Mouse (Mus musculus) cerebellum, adult 11-12 months (tissue): ENCODE data around the gene Arrdc5.
A peak's percentile ranks its signal among the peaks of the same experiment; 100 is the strongest.
"Not testable (repeated sequence)": the region's sequence is repeated elsewhere in the genome, so short reads cannot be mapped to it uniquely, and the experiment has no call there.

Source experiments
- DNase-seq: peaks from one replicate; pipeline ENCODE4 v3.0.0; 2022

The Arrdc5 gene

DNA sequence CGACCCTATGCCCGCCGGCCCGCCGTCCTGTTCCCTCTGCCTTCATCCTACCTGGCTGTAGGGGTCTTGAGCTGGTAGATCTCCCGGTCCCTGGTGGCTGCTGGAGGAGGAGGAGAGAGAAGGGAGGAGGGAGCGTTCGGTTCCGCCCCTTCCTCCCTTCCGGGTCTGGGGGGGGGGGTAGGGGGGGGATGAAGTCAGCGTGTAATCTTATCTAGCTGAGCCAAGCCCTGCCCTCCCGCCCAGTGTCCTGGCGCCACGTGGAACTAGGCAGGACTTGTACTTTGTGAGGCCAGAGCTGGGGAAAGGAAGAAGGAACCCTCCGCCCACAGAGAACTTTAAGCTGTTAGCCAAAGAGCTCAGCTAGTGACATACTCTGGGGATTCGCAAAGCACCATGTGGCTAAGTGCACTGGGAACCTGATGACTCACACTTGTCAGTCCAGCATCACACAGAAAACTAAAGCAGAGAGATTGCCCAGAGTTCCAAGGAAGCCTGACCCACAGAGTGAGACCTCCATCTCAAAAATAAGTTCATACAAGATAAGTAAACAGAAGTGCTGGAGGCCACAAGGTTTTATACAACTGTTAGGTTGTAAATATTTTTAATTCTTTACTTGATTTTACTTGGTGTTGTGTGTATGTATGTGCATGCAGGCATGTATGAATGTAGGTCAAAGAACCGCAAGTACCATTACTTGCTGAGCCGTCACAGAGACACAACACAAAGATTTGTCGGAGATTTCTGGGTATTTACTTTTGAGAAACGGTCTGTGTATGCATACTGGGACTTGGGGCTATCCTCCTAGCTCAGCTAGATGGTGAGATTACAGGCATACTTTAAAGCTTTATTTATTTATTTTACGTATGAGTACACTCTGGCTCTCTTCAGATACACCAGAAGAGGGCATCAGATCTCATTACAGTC lies 23.2 kb downstream of the Arrdc5 start, which contains the start of gene Ticam1:
Ticam1 (minus strand) TSS at position 144 of the 924 bp plus-strand sequence.
- DNase-seq: peak; percentile 78

DNA sequence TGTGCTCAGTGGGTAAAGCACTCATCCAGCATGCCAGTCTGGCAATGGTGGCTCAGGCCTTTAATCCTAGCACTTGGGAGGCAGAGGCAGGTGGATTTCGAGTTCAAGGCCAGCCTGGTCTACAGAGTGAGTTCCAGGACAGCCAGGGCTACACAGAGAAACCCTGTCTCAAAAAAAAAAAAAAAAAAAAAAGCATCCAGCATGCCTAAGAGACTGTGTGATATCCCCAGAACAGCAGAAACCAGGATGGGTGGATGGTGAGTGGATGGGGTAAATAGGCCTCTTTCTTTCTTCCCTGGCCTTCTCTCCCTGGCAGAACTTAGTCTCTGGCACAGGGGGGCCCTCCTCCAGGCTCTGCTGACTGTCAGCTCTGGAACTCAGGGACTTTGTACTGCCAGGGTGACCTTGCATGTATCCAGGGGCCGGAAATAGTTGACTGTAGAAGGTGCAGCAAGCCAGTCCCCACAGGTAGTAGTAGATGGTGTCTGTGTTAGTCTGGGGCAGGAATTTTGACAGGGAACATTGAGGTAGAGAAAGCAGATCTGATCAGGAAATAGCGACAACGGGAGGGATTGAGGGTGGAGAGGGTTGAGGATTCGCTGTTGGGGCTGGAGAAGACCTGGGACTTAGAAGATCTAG lies 24.1 kb downstream of the Arrdc5 start:
- peak; percentile 42 for DNase-seq

DNA sequence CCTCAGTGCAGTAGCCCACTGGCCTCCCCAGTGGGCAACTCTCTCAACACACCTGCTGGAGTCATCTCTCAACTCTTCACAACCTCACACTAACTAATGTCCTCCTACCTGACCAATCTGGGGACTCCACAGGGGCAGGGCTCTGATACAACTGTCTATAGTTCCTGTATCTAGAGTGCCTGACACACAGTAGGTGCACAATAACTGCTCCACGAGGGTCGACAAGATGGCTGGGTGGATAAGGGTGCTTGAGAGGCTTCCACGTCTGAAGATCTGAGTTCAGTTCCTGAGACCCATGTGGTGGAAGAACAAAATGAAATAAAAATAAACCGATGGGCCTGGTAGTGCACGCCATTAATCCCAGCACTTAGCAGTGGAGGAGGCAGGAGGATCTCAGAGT lies 26.1 kb downstream of the Arrdc5 start:
- DNase-seq: no peak

DNA sequence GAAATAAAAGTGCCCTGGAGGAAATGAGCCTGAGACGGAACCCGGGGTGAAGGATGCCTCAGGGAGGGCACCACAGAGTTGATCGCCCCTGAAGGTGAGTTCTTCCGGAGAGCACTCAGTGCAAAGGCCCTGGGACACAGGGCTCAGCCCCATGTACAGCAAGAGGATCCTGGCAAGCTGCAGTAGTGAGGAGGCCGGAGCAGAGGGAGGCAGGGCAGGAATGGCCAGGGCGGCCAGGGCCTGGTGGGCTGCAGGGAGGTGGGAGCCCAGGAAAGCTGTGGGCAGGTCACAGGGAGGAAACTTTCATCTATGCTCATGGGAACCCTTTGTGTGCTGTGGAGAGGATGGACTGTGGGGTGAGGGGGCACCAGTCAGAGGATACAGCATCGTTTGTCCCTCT lies 26.6 kb downstream of the Arrdc5 start:
- no peak for DNase-seq

DNA sequence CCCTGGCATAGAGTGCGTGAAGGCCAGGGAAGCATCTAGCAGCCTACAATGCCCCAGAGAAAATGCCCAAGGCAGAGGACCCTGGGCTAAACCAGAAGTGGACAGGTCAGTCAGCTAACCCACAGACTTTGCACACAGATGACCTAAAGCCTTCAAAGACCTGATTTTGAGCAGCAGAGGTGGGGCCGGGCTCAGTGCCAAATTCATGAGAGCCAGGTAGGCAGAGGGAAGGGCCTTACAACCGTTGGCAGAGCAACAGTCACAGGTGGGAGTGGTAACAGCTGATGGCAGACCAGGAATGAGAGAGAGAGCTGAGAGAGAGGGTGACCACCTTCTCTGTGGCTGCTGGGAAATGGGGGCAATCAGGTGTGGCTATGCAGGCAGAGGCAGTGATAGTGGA lies 27.4 kb downstream of the Arrdc5 start:
- DNase-seq: peak; percentile 33

DNA sequence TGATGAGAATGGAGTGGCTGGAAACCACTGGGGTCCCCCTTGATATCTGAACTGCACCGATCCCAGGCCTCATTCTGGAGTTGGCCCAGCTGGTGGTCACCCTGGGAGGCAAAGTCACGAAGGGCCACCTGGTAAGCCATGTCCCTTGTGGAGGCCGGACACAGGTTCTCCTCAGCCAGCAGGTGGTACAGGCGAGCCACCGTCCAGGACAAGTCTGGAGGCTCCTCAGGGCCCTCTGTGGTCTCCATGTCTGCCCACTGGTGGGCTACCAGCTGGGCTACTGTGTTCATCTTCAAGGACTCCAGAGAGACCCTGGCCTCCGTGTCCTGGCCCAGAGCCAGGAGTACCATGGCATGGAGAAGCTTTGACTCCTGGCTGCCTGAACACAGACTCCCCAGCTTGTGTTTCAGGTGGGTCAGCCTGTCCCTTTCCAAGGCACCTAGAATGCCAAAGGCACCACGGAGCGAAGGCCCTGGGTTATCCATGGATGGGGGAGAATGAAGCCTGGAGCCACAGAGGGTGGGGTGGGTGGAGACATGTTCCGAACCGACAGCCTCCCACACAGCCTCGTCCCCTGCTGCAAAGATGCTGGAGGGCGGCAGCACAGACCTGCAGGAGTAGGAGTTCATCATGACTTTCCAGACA lies 28.4 kb downstream of the Arrdc5 start:
- DNase-seq: peak; percentile 52

DNA sequence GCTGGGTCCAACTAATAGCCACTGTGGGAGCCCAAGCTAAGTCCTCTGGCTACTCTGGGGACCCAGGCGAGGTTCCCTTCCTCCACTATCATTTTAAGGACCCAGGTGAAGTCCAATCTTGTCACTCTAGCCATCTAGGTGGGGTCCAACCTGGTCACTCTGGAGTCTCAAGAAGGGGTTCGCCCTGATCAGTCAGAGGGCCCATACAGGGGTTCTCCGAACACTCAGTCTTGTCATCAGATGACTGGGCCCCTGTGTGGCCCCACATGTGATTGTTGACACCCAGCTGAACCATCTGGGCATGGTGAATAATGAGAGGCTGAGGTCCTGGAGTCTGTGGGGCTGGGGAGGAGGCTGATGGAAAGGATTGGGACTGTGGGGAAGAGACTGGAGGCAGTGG lies 30.3 kb downstream of the Arrdc5 start:
- no peak for DNase-seq

DNA sequence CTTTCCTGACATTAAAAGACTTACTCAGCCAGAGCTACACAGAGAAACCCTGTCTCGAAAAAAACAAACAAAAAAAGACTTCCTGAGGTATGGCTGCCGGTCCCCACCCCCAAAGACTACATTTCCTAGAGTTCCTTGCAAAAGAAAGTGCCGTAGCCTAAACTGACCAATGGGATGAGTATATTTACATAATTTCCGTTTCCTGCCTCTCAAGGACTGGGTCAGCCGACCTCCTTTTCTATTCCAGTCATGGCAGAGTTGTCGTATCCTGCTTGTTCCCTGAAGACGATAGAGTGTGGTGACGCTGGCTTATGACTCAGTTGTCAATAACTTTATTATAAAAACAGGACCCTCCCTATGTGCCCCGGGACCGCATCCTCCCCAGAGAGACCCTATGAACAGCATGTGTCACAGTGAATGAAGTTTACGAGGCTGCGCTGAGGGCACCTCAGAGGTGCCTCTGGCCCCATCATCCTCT lies 30.9 kb downstream of the Arrdc5 start:
- DNase-seq: peak; percentile 71

DNA sequence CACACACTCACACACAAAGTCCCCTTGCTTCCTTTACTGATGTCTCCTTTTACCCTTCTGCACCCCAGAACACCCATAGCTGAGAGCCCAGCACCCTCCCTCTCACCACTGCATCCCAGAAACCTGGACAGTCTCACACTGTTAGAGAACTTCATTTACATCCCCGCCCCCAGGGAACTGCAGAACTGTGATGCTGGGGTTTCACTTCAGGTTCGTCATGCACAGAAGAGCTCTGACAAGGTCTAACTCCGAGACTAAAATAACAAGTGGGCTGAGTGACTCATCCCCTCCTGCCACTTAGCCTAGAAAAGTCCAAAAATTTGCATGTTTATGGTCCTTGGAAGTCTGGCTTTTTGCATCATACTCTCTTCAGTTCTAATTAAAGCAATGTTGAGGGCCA lies 33.8 kb downstream of the Arrdc5 start:
- DNase-seq: no peak

DNA sequence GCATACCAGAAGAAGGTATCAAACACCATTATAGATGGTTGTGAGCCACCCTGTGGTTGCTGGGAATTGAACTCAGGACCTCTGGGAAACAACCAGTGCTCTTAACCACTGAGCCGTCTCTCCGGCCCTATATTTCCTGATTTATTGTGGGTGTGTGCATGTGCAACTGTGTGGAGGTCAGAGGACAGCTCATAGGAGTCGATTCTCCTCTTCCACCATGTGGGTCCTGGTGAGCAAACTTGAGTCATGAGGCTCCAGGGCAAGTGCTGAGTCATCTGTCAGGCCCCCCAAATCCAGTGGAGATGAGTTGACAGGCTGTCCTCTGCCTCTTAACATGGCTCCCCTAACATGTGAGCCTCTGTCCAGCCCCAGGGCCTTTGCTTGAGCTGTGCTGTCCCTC lies 34.2 kb downstream of the Arrdc5 start:
- no peak for DNase-seq

DNA sequence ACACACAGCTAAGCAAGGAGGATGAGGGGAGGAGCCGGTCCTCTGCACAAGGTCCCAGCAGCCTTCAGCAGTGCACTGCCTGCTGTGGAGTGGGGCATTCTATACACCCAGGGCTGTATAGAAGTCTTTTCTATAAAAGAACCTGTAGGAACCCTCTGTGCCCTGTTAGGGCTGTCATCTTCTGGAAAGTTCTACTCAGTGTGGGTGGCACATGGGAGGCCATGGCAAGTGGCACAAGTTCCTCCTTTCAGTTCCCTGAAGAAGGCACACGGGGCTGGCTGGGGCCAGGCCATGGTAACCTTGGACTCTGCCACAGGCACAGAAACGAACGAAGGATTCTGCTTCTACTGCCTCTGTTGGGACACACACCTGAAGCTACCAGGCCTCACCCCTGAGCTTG lies 35.1 kb downstream of the Arrdc5 start:
- DNase-seq: no peak

DNA sequence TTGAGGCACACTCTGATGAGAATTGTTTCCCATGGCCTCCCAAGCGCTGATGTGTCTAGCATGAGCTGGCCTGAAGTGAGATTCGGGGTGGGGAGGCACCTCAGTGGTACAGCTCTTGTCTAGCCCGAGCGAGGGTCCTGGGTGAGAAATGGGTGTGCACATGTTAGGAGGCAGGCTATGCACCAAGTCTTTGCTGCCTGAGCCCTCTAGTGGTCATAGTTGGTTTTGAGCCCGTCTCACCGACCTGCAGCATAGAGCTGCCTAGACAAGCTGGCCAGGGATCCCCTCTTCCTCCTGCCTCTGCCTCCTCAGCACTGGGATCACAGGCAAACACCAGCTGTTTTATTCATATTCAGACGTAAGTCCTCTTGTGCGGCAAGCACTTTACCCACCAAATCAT lies 36.1 kb downstream of the Arrdc5 start:
- peak; percentile 73 for DNase-seq

DNA sequence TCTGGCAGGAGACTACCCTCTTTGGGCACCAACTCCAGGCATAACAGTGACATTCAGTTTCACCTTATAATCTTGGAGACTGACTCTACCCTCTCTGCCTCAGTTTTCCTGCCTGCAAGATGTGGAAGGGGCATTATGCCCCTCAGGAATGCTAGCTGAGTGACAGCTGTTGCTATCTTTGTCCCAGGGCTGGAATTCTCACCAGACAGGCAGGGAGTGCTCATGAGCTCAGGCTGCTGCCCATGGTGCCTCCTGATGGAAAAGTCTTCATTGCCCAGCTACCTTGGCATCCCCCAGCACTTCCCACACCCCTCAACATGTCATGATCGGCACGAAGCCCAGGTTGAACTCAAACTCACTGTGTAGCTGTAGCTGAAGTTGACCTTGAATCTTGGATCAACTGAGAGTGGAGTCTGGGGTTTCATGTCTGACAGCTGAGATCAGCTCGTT lies 37.4 kb downstream of the Arrdc5 start:
- DNase-seq: no peak

DNA sequence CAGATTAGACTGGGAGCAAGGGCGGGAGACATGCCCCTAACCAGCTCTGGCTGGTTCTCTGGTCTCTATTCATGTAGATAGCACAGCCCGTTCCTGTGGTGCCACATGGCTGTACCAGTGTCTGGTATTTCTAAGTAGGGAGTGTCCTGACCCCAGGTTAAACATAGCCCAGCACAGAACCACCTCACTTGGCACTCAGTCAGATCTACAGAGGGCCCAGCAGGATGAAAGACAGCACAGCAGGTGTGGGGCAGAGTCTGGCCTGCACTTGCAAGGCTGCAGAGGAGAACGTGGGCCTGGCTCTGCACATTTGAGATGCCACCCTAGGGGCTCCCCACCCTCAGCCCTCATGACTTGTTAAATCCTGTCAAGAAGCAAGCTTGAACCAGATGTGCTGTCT lies 38.9 kb downstream of the Arrdc5 start:
- DNase-seq: peak; percentile 55

DNA sequence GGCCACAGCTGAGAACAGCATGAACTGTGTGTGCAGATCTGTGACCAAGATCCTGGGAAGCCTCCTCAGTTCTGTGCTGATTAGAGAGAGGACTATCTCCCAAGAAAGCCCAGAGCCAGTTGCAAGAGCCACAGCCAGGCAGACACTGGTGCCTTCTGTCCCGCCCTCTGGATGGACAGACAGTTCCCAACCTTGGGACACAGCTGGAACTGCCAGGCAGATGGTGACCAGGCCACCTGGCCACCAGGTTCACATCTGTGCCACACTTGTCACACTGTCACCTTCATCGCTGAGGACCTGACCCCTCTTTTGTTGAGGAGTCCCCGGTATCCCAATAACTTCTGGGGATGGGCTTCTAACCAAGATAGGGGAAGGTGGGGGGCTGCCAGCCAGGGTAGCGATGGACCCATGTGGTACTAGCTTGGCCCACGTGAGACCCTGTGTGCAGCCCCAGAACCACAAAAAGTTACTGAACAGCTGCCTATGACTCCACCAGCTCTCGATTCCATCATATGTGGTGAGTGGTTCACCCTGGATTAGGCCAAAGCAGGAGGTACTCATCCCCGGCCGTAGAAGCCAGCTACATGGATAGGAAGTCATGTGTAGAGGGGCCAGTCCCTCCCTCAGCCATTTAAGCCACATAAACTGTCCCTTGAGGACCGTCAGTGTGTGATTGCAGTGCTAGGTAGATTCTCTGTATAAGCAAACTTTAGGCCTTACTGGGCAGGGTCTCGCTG lies 40.6 kb downstream of the Arrdc5 start:
- DNase-seq: no peak

DNA sequence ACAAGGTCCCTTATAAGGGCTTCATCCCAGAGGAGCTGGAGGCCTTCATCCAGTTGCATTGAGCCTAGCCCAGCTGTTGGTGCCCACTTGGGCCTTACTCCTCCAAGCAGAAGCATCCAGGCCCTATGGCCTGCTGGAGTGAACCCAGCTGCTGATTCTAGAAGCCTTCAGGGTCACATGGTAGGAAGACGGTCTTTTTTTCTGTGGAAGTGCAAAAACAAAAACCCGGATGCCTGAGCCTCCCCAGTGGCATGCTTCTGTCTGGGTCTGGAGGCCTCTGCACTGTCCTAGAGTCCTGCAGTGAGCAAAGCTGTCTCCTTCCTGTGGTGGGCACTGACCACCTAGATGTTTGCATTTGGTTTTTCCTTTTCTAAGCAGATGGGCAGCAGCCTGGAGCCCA lies 41.3 kb downstream of the Arrdc5 start:
- DNase-seq: not testable (repeated sequence)

DNA sequence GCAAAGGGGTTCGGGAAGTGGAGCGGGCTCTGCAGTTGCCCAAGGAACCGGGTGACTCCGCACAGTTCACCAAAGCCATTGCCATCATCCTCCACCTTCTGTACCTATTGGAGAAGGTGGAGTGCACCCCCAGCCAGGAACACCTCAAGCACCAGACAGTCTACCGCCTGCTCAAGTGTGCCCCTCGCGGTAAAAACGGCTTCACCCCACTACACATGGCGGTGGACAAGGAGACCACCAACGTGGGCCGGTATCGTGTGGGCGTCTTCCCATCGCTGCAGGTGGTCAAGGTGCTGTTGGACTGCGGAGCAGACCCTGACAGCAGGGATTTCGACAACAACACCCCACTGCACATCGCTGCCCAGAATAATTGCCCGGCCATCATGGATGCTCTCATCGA lies 41.8 kb downstream of the Arrdc5 start:
- peak; percentile 56 for DNase-seq

DNA sequence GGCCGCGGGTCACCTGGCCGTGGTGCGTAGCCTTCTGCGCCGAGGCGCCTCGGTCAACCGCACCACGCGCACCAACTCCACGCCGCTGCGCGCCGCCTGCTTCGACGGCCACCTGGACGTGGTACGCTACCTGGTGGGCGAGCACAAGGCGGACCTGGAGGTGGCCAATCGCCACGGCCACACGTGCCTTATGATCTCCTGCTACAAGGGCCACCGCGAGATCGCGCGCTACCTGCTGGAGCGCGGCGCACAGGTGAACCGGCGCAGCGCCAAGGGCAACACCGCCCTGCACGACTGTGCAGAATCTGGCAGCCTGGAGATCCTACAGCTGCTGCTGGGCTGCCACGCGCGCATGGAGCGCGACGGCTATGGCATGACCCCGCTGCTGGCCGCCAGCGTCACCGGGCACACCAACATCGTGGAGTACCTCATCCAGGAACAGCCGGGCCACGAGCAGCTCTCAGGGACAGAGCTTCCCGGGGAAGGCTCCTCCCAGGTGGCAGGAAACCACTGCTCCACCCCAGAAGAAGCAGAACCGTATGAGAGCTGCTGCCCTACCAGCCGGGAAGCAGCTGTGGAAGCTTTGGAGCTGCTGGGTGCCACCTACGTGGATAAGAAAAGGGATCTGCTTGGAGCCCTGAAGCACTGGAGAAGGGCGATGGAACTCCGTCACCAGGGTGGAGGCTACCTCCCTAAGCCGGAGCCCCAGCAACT lies 42.7 kb downstream of the Arrdc5 start:
- peak; percentile 76 for DNase-seq

DNA sequence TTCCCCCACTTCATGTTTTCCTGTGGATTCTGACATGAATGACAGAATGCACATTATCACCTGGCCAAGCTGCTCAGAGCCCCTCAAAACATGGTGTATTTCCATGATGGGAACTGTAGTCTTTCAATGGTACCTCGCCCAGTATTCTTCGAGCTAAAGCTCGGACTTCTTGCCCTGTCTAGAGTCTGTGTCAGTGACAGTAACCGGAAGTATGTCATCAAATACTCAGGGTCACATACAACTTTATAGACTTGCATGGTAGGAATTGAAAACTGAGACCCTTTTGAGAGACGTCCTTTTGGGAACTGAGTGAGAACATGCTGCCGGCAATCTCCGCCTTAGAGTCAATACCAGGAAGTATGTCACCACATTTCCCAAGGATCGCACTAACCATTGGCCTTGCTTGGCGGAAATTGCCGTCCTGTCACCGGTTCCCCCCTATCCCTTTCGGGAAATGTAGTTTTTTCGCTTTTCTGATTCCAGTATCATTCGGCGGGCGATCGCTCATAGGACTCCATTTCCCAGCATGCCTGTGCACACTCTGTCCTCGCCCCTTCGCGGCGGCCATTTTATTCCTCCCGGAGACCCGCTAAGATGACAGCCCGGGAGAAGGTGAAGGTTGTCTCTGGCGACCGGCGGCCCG lies 43.7 kb downstream of the Arrdc5 start, which contains the start of gene Fem1a:
Fem1a (plus strand) TSS at position 572 of the 643 bp plus-strand sequence.
- peak; percentile 97 for DNase-seq

DNA sequence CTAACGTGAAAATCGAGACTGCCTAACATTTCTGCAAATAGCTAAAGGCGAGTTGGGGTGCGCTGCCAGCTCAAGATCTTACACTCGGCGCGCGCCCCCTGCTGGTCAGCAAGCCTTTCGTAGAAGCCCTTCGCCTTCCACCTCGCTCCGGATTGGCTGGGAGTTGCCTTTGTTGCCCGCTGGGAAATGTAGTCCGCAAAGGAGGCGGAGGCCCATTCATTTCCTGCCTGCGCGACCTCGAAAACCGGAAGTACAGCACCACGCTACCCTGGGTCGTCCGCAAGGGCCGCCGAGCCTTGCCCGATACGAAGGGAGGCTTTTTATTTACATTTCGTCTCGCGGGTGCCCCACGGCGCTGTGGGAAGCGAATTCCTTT lies 44.2 kb downstream of the Arrdc5 start:
- peak; percentile 98 for DNase-seq

DNA sequence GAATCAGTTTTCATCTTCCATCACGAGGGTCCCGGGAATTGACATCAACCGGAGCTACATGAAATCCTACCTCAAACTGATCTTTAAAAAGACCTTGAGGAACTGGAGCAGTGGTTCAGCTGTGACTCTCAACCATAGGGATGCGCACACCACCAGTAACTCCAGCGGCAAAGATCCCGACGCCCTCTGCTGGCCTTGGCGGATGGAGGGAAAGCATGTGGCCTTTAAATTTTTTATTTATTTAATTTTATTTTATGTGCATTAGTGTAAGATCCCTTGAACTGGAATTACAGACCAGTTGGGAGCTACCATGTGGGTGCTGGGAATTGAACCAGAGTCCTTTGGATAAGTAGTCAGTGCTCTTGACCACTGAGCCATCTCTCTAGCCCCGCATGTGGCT lies 44.7 kb downstream of the Arrdc5 start:
- DNase-seq: peak; percentile 79

DNA sequence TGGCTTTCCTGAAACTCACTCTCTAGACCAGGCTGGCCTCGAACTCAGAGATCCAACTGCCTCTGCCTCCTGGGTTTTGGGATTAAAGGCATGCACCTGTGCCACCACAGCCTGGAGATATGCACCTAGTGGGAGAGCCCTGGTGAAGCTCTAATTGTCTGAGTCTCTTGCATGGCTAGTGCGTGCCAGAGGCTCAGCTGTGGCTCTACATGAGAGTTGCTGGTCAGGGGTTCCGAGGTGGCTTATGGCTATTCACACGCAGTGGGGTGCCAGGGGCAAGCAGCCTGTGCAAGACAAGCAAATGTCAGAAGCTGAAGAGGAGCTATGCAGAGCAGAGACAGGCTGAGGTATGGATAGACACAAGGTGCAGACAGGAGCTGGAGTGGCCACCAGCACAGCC lies 45.4 kb downstream of the Arrdc5 start:
- DNase-seq: peak; percentile 67
